Mouse (Mus musculus) urinary bladder, adult 2 months (tissue): Measurements from ENCODE around the gene Mettl21e. TPM values are rescaled to one million over a fixed set of nuclear protein-coding genes. Genes with fewer than 3 reads are reported as not detected.

Source experiments
- polyA plus RNA-seq: library from polyadenylated mRNA; depleted of rRNA; stranded (reverse); fragments of >200 nt; gene quantifications from 2 replicates; pipeline ENCODE4 v1.2.3, GENCODE M21; 2012; rRNA removed

Gene Mettl21e
- polyA plus RNA-seq, 1 experiment: 0.03 TPM

Other genes with a start within 250 kb of the Mettl21e start
- not detected in 2 replicates for gene Mettl21c, start 198.9 kb downstream of the Mettl21e start, polyA plus RNA-seq
- 0.01 and 0.03 TPM in 2 replicates for gene Gm8251, start 157.0 kb downstream of the Mettl21e start, polyA plus RNA-seq
- 6.4 and 10.6 TPM in 2 replicates for gene Tex30, start 116.5 kb downstream of the Mettl21e start, polyA plus RNA-seq
- 26.7 and 30.7 TPM in 2 replicates for gene Kdelc1, start 100.2 kb downstream of the Mettl21e start, polyA plus RNA-seq
- gene Bivm, start 100.0 kb downstream of the Mettl21e start, polyA plus RNA-seq: 10.3 and 11.5 TPM in 2 replicates
- gene Ercc5, start 71.2 kb downstream of the Mettl21e start, polyA plus RNA-seq: 21.3 and 22.9 TPM in 2 replicates